Mouse (Mus musculus) neural tube, embryonic 15.5 days (tissue): Measurements from ENCODE around the gene Spata31d1b. TPM values are rescaled to one million over a fixed set of nuclear protein-coding genes. Genes with fewer than 3 reads are reported as not detected.
"Not testable (repeated sequence)": the region's sequence is repeated elsewhere in the genome, so short reads cannot be mapped to it uniquely, and the experiment has no call there.

Experiments
- ATAC-seq: fragments of 200-750 bp; cut with Nextera tagmentation; 2 replicates; pipeline ENCODE4 v1.8.0; 2017; ENCODE audit warnings: mild to moderate bottlenecking, moderate TSS enrichment, moderate library complexity; ENCODE audit not compliant: low FRiP score
- H3K27ac ChIP-seq: fragments of 300-500 bp; sonication (generic); replicated peaks from 2 replicates; pipeline ENCODE4 v1.5.1; 2015; ENCODE audit warnings: mild to moderate bottlenecking, inconsistent platforms
- H3K27me3 ChIP-seq: fragments of 300-500 bp; sonication (generic); replicated peaks from 2 replicates; pipeline ENCODE4 v1.6.1; 2015; ENCODE audit warnings: inconsistent platforms
- H3K36me3 ChIP-seq: fragments of 300-500 bp; sonication (generic); 2 replicates; pipeline ENCODE4 v1.6.1; 2015; ENCODE audit warnings: inconsistent platforms
- H3K4me1 ChIP-seq: fragments of 300-500 bp; sonication (generic); 2 replicates; pipeline ENCODE4 v1.6.1; 2015; ENCODE audit warnings: inconsistent platforms
- H3K4me2 ChIP-seq: fragments of 300-500 bp; sonication (generic); 2 replicates; pipeline ENCODE4 v1.6.1; 2015; ENCODE audit warnings: inconsistent platforms, mild to moderate bottlenecking, moderate library complexity
- H3K4me3 ChIP-seq: fragments of 300-500 bp; sonication (generic); replicated peaks from 2 replicates; pipeline ENCODE4 v1.5.1; 2015; ENCODE audit warnings: mild to moderate bottlenecking, inconsistent platforms
- H3K9ac ChIP-seq: fragments of 300-500 bp; sonication (generic); replicated peaks from 2 replicates; pipeline ENCODE4 v1.6.1; 2015; ENCODE audit warnings: mild to moderate bottlenecking, inconsistent platforms
- H3K9me3 ChIP-seq: fragments of 300-500 bp; sonication (generic); replicated peaks from 2 replicates; pipeline ENCODE4 v1.6.1; 2016; ENCODE audit warnings: inconsistent platforms
- WGBS: fragments of 180-500 bp; shearing (Covaris S2); methylation state at CpG from one replicate; pipeline ENCODE4 v1.1.7; 2015; ENCODE audit warnings: mixed read lengths; 5-methylcytosine and 5-hydroxymethylcytosine counted together
- polyA plus RNA-seq: library from polyadenylated mRNA; unstranded; fragments of >200 nt; fragmentation: Nextera tagmentation; extraction: Ambion mirVana; gene quantifications from 2 replicates; pipeline ENCODE4 v1.2.1, GENCODE M21; 2015

Spata31d1b gene
- polyA plus RNA-seq, 1 experiment from 2014 or later, result not detected

- no peak overlapping the region for H3K27ac ChIP-seq
- H3K4me1 ChIP-seq, result no peaks in the 10 kb centered on the region
- no peaks in the 10 kb centered on the region for H3K9me3 ChIP-seq
- no peaks in the 10 kb centered on the region for H3K36me3 ChIP-seq
- H3K4me2 ChIP-seq, result no peak overlapping the region
- H3K4me3 ChIP-seq, result no peak overlapping the region
- no peak for ATAC-seq
- no peaks in the 10 kb centered on the region for H3K27me3 ChIP-seq
- 89% methylated on average over 8 of the region's 8 CpGs for WGBS
- no peak overlapping the region for H3K9ac ChIP-seq
Measured at GRCm38 (mm10) chr13:59699131-59699530, 13.0 kb upstream of the Spata31d1b start.

- H3K4me2 ChIP-seq, H3K9me3 ChIP-seq, H3K36me3 ChIP-seq, H3K27ac ChIP-seq, H3K27me3 ChIP-seq, H3K9ac ChIP-seq, H3K4me1 ChIP-seq, ATAC-seq, H3K4me3 ChIP-seq: not testable (repeated sequence)
- WGBS, result 81% methylated on average over 1 of the region's 1 CpGs
Measured at GRCm38 (mm10) chr13:59700137-59700536, 11.9 kb upstream of the Spata31d1b start.

- Histone ChIP-seq H3K36me3 (no peaks in the 10 kb centered on the region), H3K27ac (no peak overlapping the region), H3K4me2 (no peak overlapping the region), H3K4me3 (no peak overlapping the region), H3K9ac (no peak overlapping the region), H3K4me1 (peaks cover 4% of the 10 kb centered on the region; the same call in 1 of the 2 replicates), H3K9me3 (no peaks in the 10 kb centered on the region), H3K27me3 (no peaks in the 10 kb centered on the region)
- no peak for ATAC-seq
- WGBS, result 92% methylated on average over 12 of the region's 12 CpGs
Measured at GRCm38 (mm10) chr13:59703514-59703913, 8.6 kb upstream of the Spata31d1b start.

GRCm38 (mm10) chr13:59704562-59704961 lies 7.5 kb upstream of the Spata31d1b start:
- no peak overlapping the region for H3K4me3 ChIP-seq
- peaks cover 4% of the 10 kb centered on the region; the same call in 1 of the 2 replicates for H3K4me1 ChIP-seq
- no peaks in the 10 kb centered on the region for H3K36me3 ChIP-seq
- no peak for ATAC-seq
- 63% methylated on average over 12 of the region's 12 CpGs for WGBS
- no peak overlapping the region for H3K9ac ChIP-seq
- no peak overlapping the region for H3K27ac ChIP-seq
- no peaks in the 10 kb centered on the region for H3K27me3 ChIP-seq
- H3K4me2 ChIP-seq, result 0 out of 2 replicates have a peak overlapping the region, but pooled peaks have one; percentile 9
- no peaks in the 10 kb centered on the region for H3K9me3 ChIP-seq

- no peak within 1 kb of the TSS for H3K9ac ChIP-seq
- 92% methylated on average over 15 of the region's 15 CpGs for WGBS
- no peaks in the 10 kb centered on the region for H3K4me1 ChIP-seq
- no peak within 1 kb of the TSS for H3K27ac ChIP-seq
- ATAC-seq, result no peak
- H3K9me3 ChIP-seq, result no peaks in the 10 kb centered on the region
- no peak within 1 kb of the TSS for H3K4me3 ChIP-seq
- no peaks in the 10 kb centered on the region for H3K36me3 ChIP-seq
- H3K27me3 ChIP-seq, result no peaks in the 10 kb centered on the region
- H3K4me2 ChIP-seq, result no peak within 1 kb of the TSS
Measured at GRCm38 (mm10) chr13:59710230-59710629, 1.9 kb upstream of the Spata31d1b start, which contains the start of gene Spata31d1a. Spata31d1a (minus strand) TSS chr13:59710330.

GRCm38 (mm10) chr13:59713710-59714109 lies 1.6 kb downstream of the Spata31d1b start:
- H3K9me3 ChIP-seq, result no peaks in the 10 kb centered on the region
- no peaks in the 10 kb centered on the region for H3K27me3 ChIP-seq
- no peak overlapping the region for H3K4me3 ChIP-seq
- H3K4me1 ChIP-seq, result no peaks in the 10 kb centered on the region
- no peak overlapping the region for H3K4me2 ChIP-seq
- ATAC-seq, result no peak
- WGBS, result 39% methylated on average over 3 of the region's 3 CpGs
- no peaks in the 10 kb centered on the region for H3K36me3 ChIP-seq
- H3K27ac ChIP-seq, result no peak overlapping the region
- H3K9ac ChIP-seq, result no peak overlapping the region

- not testable (repeated sequence) for H3K27ac ChIP-seq, H3K4me2 ChIP-seq, H3K36me3 ChIP-seq, H3K9ac ChIP-seq, H3K27me3 ChIP-seq, H3K9me3 ChIP-seq, H3K4me1 ChIP-seq, ATAC-seq, H3K4me3 ChIP-seq
- WGBS, result 36% methylated on average over 6 of the region's 6 CpGs
Measured at GRCm38 (mm10) chr13:59718857-59719440, 6.9 kb downstream of the Spata31d1b start.

GRCm38 (mm10) chr13:59719475-59719874 lies 7.4 kb downstream of the Spata31d1b start:
- no peak overlapping the region for H3K4me2 ChIP-seq
- no peaks in the 10 kb centered on the region for H3K36me3 ChIP-seq
- no peaks in the 10 kb centered on the region for H3K9me3 ChIP-seq
- no peak overlapping the region for H3K4me3 ChIP-seq
- H3K27me3 ChIP-seq, result no peaks in the 10 kb centered on the region
- H3K9ac ChIP-seq, result no peak overlapping the region
- WGBS, result 83% methylated on average over 1 of the region's 1 CpGs
- H3K27ac ChIP-seq, result no peak overlapping the region
- no peak for ATAC-seq
- H3K4me1 ChIP-seq, result peaks cover 5% of the 10 kb centered on the region

GRCm38 (mm10) chr13:59722089-59722488 lies 10.0 kb downstream of the Spata31d1b start:
- not testable (repeated sequence) for H3K9me3 ChIP-seq, H3K36me3 ChIP-seq, ATAC-seq, H3K4me2 ChIP-seq, H3K9ac ChIP-seq, H3K27ac ChIP-seq, H3K4me3 ChIP-seq, H3K27me3 ChIP-seq
- 77% methylated on average over 1 of the region's 1 CpGs for WGBS
- peaks cover 16% of the 10 kb centered on the region for H3K4me1 ChIP-seq

GRCm38 (mm10) chr13:59726139-59726867 lies 14.2 kb downstream of the Spata31d1b start:
- Histone ChIP-seq H3K4me3 (no peak overlapping the region; the same call in 1 of the 2 replicates), H3K36me3 (no peaks in the 10 kb centered on the region), H3K9ac (no peak overlapping the region), H3K9me3 (no peaks in the 10 kb centered on the region), H3K27ac (no peak overlapping the region), H3K4me2 (peak overlapping the region; percentile 45), H3K27me3 (0 out of 2 replicates have a peak, but pooled peaks cover 5% of the 10 kb centered on the region), H3K4me1 (peaks cover 19% of the 10 kb centered on the region)
- ATAC-seq, result no peak
- 27% methylated on average over 29 of the region's 29 CpGs for WGBS

GRCm38 (mm10) chr13:59728378-59729093 lies 16.5 kb downstream of the Spata31d1b start:
- WGBS, result 27% methylated on average over 7 of the region's 7 CpGs
- no peak overlapping the region for H3K27ac ChIP-seq
- ATAC-seq, result peak; percentile 85
- no peak overlapping the region for H3K4me2 ChIP-seq
- H3K4me1 ChIP-seq, result peaks cover 19% of the 10 kb centered on the region
- no peaks in the 10 kb centered on the region for H3K9me3 ChIP-seq
- H3K36me3 ChIP-seq, result no peaks in the 10 kb centered on the region
- H3K4me3 ChIP-seq, result no peak overlapping the region
- 0 out of 2 replicates have a peak, but pooled peaks cover 5% of the 10 kb centered on the region for H3K27me3 ChIP-seq
- H3K9ac ChIP-seq, result no peak overlapping the region
